Mouse (Mus musculus): ENCODE measurements at regions not wholly inside any gene's neighbourhood (a gene's known extent, or its start where the extent isn't known, plus 50 kb on each side); places are given as distances from the start of the nearest gene placed in this dataset.

GRCm38 (mm10) chr9:117905045-117905747 lies 135.1 kb upstream of the Azi2 start:
- Histone ChIP-seq H3K4me2 (no peak overlapping the region), H3K4me3 (replicated peaks) (no peak overlapping the region), H3K27me3 (no peaks in the 10 kb centered on the region), H3K4me1 (replicated peaks) (no peaks in the 10 kb centered on the region), H3K36me3 (no peaks in the 10 kb centered on the region), H3K9ac (replicated peaks) (no peak overlapping the region), H3K9me3 (peaks cover 4% of the 10 kb centered on the region; the same call in 1 of the 2 replicates), H3K27ac (no peak overlapping the region)
- WGBS: 83% methylated on average over 10 of the region's 10 CpGs
- no peak for ATAC-seq (ENCODE audit: insufficient number of reproducible peaks, insufficient read depth, low FRiP score, low TSS enrichment, low read depth)

- H3K27me3 ChIP-seq: no peaks in the 10 kb centered on the region
- no peak overlapping the region for H3K9ac ChIP-seq (replicated peaks)
- 85% methylated on average over 8 of the region's 8 CpGs for WGBS
These were observed 135.7 kb upstream of the Azi2 start for GRCm38 (mm10) chr9:117904621-117905020.

GRCm38 (mm10) chr9:117903025-117903424 lies 137.3 kb upstream of the Azi2 start:
- no peak overlapping the region for H3K4me2 ChIP-seq
- no peak overlapping the region for H3K27ac ChIP-seq
- no peaks in the 10 kb centered on the region for H3K9me3 ChIP-seq
- no peak for ATAC-seq (ENCODE audit: insufficient number of reproducible peaks, insufficient read depth, low FRiP score, low TSS enrichment, low read depth)
- no peaks in the 10 kb centered on the region for H3K27me3 ChIP-seq
- WGBS: 39% methylated on average over 4 of the region's 4 CpGs
- H3K9ac ChIP-seq (replicated peaks): no peak overlapping the region; the same call in 1 of the 2 replicates
- H3K36me3 ChIP-seq: no peaks in the 10 kb centered on the region
- no peaks in the 10 kb centered on the region for H3K4me1 ChIP-seq (replicated peaks)
- H3K4me3 ChIP-seq (replicated peaks): no peak overlapping the region

More at GRCm38 (mm10) chr9:117904621-117905020, 135.7 kb upstream of the Azi2 start:
- no peak for ATAC-seq (ENCODE audit: insufficient number of reproducible peaks, insufficient read depth, low FRiP score, low TSS enrichment, low read depth)
- Histone ChIP-seq H3K36me3 (no peaks in the 10 kb centered on the region), H3K27ac (no peak overlapping the region), H3K4me2 (no peak overlapping the region), H3K4me3 (replicated peaks) (no peak overlapping the region), H3K4me1 (replicated peaks) (no peaks in the 10 kb centered on the region), H3K9me3 (no peaks in the 10 kb centered on the region)

- H3K4me2 ChIP-seq: no peak overlapping the region
- no peak overlapping the region for H3K27ac ChIP-seq
- no peak overlapping the region; the same call in 1 of the 2 replicates for H3K9ac ChIP-seq (replicated peaks)
- no peak overlapping the region for H3K4me3 ChIP-seq (replicated peaks)
- H3K36me3 ChIP-seq: no peaks in the 10 kb centered on the region
- no peak for ATAC-seq (ENCODE audit: insufficient number of reproducible peaks, insufficient read depth, low FRiP score, low TSS enrichment, low read depth)
- H3K27me3 ChIP-seq: no peaks in the 10 kb centered on the region
- H3K4me1 ChIP-seq (replicated peaks): no peaks in the 10 kb centered on the region
- no peaks in the 10 kb centered on the region for H3K9me3 ChIP-seq
- 90% methylated on average over 20 of the region's 20 CpGs for WGBS
These were observed 137.9 kb upstream of the Azi2 start for GRCm38 (mm10) chr9:117902239-117902939.

- H3K36me3 ChIP-seq: no peaks in the 10 kb centered on the region
- no peak overlapping the region for H3K4me2 ChIP-seq
- no peak overlapping the region for H3K4me3 ChIP-seq (replicated peaks)
- 85% methylated on average over 12 of the region's 12 CpGs for WGBS
- H3K9me3 ChIP-seq: no peaks in the 10 kb centered on the region
- ATAC-seq (ENCODE audit: insufficient number of reproducible peaks, insufficient read depth, low FRiP score, low TSS enrichment, low read depth): no peak
- H3K27me3 ChIP-seq: no peaks in the 10 kb centered on the region
- no peak overlapping the region for H3K27ac ChIP-seq
- no peaks in the 10 kb centered on the region for H3K4me1 ChIP-seq (replicated peaks)
- no peak overlapping the region for H3K9ac ChIP-seq (replicated peaks)
These were observed 139.7 kb upstream of the Azi2 start for GRCm38 (mm10) chr9:117900631-117901030.

GRCm38 (mm10) chr9:117896517-117896916 lies 143.8 kb upstream of the Azi2 start:
- ATAC-seq (ENCODE audit: insufficient number of reproducible peaks, insufficient read depth, low FRiP score, low TSS enrichment, low read depth): no peak
- H3K9ac ChIP-seq (replicated peaks): no peak overlapping the region
- no peaks in the 10 kb centered on the region for H3K9me3 ChIP-seq
- WGBS: 73% methylated on average over 8 of the region's 8 CpGs
- H3K4me2 ChIP-seq: no peak overlapping the region
- H3K4me3 ChIP-seq (replicated peaks): no peak overlapping the region
- H3K27me3 ChIP-seq: no peaks in the 10 kb centered on the region
- peaks cover 7% of the 10 kb centered on the region; the same call in 1 of the 2 replicates for H3K4me1 ChIP-seq (replicated peaks)
- H3K36me3 ChIP-seq: no peaks in the 10 kb centered on the region
- no peak overlapping the region for H3K27ac ChIP-seq

- Histone ChIP-seq H3K4me3 (replicated peaks) (no peak overlapping the region), H3K27me3 (no peaks in the 10 kb centered on the region), H3K9me3 (no peaks in the 10 kb centered on the region), H3K27ac (peak overlapping the region; percentile 69), H3K9ac (replicated peaks) (no peak overlapping the region), H3K36me3 (no peaks in the 10 kb centered on the region), H3K4me2 (no peak overlapping the region), H3K4me1 (replicated peaks) (peaks cover 7% of the 10 kb centered on the region; the same call in 1 of the 2 replicates)
- 50% methylated on average over 6 of the region's 6 CpGs for WGBS
- no peak for ATAC-seq (ENCODE audit: insufficient number of reproducible peaks, insufficient read depth, low FRiP score, low TSS enrichment, low read depth)
These were observed 147.7 kb upstream of the Azi2 start for GRCm38 (mm10) chr9:117892601-117893000.

GRCm38 (mm10) chr9:117873172-117873571 lies 167.1 kb upstream of the Azi2 start:
- H3K4me1 ChIP-seq (replicated peaks): peaks cover 22% of the 10 kb centered on the region
- H3K9me3 ChIP-seq: no peaks in the 10 kb centered on the region
- H3K4me2 ChIP-seq: peak overlapping the region; percentile 100
- WGBS: 24% methylated on average over 8 of the region's 8 CpGs
- H3K27ac ChIP-seq: no peak overlapping the region
- H3K9ac ChIP-seq (replicated peaks): peak overlapping the region; percentile 66; the same call in 1 of the 2 replicates
- H3K27me3 ChIP-seq: peaks cover 48% of the 10 kb centered on the region
- ATAC-seq (ENCODE audit: insufficient number of reproducible peaks, insufficient read depth, low FRiP score, low TSS enrichment, low read depth): no peak
- H3K4me3 ChIP-seq (replicated peaks): peak overlapping the region; percentile 60
- no peaks in the 10 kb centered on the region for H3K36me3 ChIP-seq

- peaks cover 22% of the 10 kb centered on the region for H3K4me1 ChIP-seq (replicated peaks)
- no peak overlapping the region for H3K27ac ChIP-seq
- H3K27me3 ChIP-seq: peaks cover 48% of the 10 kb centered on the region
- under 1% methylated on average over 70 of the region's 70 CpGs for WGBS
- H3K9me3 ChIP-seq: no peaks in the 10 kb centered on the region
- ATAC-seq (ENCODE audit: insufficient number of reproducible peaks, insufficient read depth, low FRiP score, low TSS enrichment, low read depth): peak; percentile 49; the same call in 1 of the 2 replicates
- peak overlapping the region; percentile 60 for H3K4me3 ChIP-seq (replicated peaks)
- peak overlapping the region; percentile 66 for H3K9ac ChIP-seq (replicated peaks)
- H3K36me3 ChIP-seq: no peaks in the 10 kb centered on the region
- H3K4me2 ChIP-seq: peak overlapping the region; percentile 100
These were observed 167.8 kb upstream of the Azi2 start for GRCm38 (mm10) chr9:117872387-117873081.

GRCm38 (mm10) chr9:117872021-117872386 lies 168.3 kb upstream of the Azi2 start:
- peak; percentile 37; the same call in 1 of the 2 replicates for ATAC-seq (ENCODE audit: insufficient number of reproducible peaks, insufficient read depth, low FRiP score, low TSS enrichment, low read depth)
- no peaks in the 10 kb centered on the region for H3K9me3 ChIP-seq
- H3K27me3 ChIP-seq: peaks cover 48% of the 10 kb centered on the region
- no peak overlapping the region for H3K27ac ChIP-seq
- H3K36me3 ChIP-seq: no peaks in the 10 kb centered on the region
- peak overlapping the region; percentile 100 for H3K4me2 ChIP-seq
- H3K4me3 ChIP-seq (replicated peaks): peak overlapping the region; percentile 60
- H3K4me1 ChIP-seq (replicated peaks): peaks cover 22% of the 10 kb centered on the region
- H3K9ac ChIP-seq (replicated peaks): peak overlapping the region; percentile 66
- WGBS: under 1% methylated on average over 15 of the region's 15 CpGs

- Histone ChIP-seq H3K4me1 (replicated peaks) (peaks cover 22% of the 10 kb centered on the region), H3K4me3 (replicated peaks) (no peak overlapping the region), H3K27me3 (peaks cover 48% of the 10 kb centered on the region), H3K27ac (no peak overlapping the region), H3K4me2 (no peak overlapping the region), H3K9me3 (peaks cover 3% of the 10 kb centered on the region; the same call in 1 of the 2 replicates), H3K9ac (replicated peaks) (no peak overlapping the region), H3K36me3 (no peaks in the 10 kb centered on the region)
- 40% methylated on average over 11 of the region's 11 CpGs for WGBS
- ATAC-seq (ENCODE audit: insufficient number of reproducible peaks, insufficient read depth, low FRiP score, low TSS enrichment, low read depth): no peak
These were observed 169.7 kb upstream of the Azi2 start for GRCm38 (mm10) chr9:117870616-117871015.
